Mouse (Mus musculus): ENCODE results near the gene Ang5.
"Not testable (repeated sequence)": the region's sequence is repeated elsewhere in the genome, so short reads cannot be mapped to it uniquely, and the experiment has no call there.

The Ang5 gene

DNA sequence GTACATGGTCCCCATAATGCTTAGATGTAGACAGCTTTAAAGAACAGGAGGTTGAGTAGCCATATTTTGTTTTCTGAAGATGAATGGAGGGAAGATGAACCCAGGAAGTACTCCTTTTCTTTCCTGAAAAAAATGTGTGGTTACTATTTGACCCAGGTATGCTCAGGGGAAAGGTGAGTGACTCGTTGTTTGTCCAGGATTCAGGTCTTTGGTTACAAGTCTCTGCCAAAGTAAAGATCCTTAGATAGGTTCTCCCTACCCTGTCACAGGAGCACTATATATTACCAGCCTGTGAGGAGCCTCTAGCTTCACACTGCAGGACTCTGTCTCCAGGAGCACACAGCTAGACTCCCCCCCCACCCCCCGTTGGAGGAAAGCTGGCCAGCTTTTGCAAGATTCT is at the start of gene Ang5:
Ang5 (plus strand) TSS at position 301 of the 400 bp plus-strand sequence.
- in situ Hi-C loops (cut with MboI; ENCODE audit: low sequenced_read_pairs): not testable (repeated sequence)

DNA sequence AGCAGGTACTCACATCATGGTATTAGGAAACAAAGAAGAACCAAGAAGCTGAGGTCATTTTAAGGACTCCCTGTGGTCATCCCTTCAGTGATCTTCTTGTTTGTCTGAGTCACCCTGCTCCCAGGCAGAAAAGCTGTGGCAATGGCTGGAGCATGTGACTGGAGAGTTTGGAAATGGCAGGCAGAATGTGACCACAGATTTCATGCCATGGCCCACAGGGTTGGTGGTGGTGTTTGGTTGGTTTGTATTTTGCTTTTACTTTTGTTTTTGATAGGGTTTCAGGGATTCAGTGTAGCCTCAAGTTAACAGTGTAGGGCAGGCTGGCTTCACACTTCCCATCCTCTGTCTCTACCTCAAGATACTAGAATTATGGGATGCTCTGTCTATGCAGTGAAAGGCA is 38.7 kb upstream of the Ang5 start:
- in situ Hi-C loops (cut with MboI; ENCODE audit: low sequenced_read_pairs): not testable (repeated sequence)

DNA sequence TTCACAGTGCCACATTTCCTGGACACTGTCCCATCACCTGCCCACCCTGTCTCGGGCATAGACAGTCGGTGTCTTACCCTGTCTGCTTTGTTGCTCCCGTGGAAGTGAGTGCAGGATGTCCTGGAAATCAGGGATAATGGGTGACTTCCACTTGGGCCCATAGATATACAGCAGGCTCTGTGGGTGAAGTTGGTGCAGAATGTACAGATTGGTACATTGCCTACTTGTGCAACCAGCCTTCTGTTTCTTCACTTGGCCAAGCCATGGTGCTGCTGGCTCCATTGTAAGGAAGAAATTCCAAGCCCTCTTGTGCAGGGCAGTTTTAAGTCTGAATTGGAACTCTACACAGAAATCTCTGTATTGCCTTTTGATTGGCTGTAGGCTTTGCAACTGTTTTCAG is 33.4 kb upstream of the Ang5 start, which contains the start of gene Ear10:
Ear10 (minus strand) TSS at position 101 of the 400 bp plus-strand sequence.
- in situ Hi-C loops (cut with MboI; ENCODE audit: low sequenced_read_pairs): not testable (repeated sequence)

DNA sequence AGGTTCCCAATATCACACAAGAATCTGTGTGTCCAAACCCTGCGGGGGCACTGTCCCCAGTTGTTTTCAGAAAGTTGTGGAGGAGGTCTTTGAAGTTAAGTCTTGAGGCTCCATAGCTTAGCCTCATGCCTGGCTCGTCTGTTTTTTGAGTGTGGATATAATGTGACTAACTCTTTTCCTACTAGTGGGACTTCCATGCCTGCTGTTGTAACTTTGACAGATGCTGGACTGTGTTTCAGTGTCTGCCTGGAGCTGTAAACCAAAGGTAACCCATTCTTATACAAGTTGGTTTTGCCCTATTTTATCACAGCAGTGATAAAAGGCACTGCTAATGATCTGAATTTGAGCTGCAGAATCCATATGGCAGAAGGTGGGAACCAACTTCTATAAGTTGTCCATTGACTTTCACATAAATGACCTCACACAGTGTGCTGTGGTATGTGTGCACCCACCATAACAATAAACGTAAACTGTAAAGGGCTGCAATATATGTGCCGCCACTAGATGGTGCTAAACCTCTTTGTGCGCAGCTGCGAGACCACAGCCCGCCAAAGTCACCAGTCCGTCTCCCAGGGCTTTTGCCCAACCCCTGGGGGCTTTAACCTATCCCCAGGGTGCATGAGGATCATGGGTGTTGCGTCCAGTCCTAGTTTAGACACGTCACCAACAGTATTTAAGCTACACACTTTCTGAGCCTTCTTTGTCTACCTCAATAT is 32.0 kb upstream of the Ang5 start, which contains the start of gene Gm8113:
Gm8113 (plus strand) TSS at position 703 of the 716 bp plus-strand sequence.
- in situ Hi-C loops (cut with MboI; ENCODE audit: low sequenced_read_pairs): not testable (repeated sequence)

DNA sequence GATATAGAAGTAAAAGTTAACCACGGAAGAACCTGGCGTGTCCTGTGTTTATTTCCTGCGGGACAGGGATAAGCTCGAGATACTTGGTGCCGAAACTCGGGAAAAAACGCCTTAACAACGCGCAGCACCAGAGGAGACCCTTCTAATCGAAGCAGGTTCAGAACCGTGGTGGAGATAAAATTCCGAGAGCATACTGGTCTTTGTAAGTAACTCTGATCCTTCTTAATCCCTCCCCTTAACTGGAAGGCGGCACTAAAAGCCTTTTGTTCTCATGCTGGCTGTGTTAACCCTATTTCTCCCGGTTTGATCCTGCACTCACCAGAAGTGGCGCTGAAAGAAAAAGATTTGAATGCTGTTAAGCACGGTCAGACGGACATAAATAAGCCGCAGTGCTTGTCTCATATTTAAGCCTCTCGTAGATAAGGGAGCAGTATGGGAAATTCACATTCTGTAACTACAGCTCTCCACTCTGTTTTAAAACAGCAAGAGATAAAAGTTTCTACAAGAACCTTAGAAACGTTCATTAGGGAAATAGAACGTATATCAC is 31.4 kb upstream of the Ang5 start:
- in situ Hi-C loops (cut with MboI; ENCODE audit: low sequenced_read_pairs): not testable (repeated sequence)

DNA sequence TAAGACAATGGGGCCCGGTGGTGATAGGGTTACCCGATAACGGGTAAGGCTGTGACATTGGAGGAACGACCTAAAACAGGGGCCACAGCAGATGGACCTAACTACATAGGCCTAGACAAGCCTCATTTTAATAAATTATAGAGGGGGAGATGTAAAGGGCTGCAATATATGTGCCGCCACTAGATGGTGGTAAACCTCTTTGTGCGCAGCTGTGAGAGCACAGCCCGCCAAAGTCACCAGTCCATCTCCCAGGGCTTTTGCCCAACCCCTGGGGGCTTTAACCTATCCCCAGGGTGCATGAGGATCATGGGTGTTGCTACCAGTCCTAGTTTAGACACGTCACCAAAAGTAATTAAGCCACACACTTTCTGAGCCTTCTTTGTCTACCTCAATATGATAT is 23.9 kb upstream of the Ang5 start:
- in situ Hi-C loops (cut with MboI; ENCODE audit: low sequenced_read_pairs): not testable (repeated sequence)

DNA sequence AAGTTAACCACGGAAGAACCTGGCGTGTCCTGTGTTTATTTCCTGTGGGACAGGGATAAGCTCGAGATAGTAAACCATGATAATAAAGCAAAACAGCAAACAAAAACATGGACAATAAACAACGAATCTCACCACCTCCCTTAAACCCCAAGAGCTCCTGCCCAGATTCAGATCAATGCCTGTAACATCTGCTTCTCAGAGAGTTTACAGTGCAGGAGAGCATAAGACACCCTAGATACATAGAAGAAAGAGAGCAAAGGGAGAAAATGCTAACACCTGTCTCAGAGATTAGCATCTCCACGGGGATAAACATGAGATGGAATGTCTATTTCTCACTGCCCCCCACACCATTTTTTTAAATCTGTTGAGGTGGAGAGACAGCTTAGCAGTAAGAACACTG is 23.5 kb upstream of the Ang5 start:
- in situ Hi-C loops (cut with MboI; ENCODE audit: low sequenced_read_pairs): not testable (repeated sequence)

DNA sequence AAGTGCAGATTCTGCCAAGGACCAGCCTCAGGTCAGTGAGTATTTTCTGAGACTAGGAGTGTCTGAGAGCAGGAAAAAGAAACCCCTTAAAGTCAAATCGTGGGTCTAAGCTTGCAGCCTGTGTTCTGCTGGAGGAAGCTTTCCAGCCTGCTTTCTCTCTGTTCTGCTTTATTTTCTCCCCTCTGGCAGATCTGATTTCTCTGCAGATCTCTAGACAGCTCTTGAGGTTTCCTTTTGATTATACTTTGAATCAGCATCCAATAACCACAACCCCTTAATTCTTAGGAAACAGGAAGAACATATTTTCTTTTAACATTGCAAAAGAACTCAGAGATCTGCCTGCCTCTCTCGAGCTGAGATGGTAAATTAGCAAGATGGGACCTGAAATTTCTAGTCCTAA is 3.5 kb upstream of the Ang5 start:
- in situ Hi-C loops (cut with MboI; ENCODE audit: low sequenced_read_pairs): not testable (repeated sequence)

DNA sequence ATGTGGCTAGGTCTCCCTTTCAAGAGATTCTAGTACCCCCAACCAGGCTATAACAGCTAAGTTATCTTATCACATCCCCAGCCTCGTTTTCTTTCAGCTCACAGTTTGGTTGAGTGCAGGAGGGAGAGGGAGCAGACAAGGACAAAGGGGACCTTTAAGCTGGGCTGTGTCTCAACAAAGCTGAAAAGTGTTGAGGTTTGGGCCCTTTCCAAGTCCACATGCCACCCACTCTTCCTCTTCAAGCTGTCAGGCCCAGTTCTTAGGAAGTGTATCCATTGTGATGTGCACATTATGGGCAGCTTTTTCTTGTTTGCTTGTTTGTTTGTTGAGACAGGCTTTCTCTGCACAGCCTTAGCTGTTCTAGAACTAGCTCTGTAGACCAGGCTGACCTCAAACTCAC is 1.8 kb upstream of the Ang5 start:
- in situ Hi-C loops (cut with MboI; ENCODE audit: low sequenced_read_pairs): not testable (repeated sequence)

DNA sequence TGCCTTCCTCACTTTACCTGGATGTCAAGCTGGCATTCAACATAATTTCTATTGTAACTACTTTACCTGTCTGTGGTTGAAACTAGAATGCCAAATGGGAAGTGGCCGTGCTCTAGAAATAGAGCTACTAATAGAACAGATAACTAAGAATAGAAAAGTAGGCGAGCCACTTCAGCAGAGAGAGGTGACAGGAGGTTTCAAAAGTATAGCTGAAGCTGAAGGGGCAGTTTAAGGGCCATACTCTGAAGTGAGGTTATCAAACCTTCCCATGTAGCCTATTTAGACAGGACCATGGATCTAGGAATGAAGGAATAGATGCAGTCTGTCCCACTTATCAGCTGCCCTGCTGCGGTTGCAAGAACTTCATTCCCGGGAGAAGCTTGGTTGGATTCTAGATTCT is 26.6 kb downstream of the Ang5 start:
- in situ Hi-C loops (cut with MboI; ENCODE audit: low sequenced_read_pairs): no loop called here

DNA sequence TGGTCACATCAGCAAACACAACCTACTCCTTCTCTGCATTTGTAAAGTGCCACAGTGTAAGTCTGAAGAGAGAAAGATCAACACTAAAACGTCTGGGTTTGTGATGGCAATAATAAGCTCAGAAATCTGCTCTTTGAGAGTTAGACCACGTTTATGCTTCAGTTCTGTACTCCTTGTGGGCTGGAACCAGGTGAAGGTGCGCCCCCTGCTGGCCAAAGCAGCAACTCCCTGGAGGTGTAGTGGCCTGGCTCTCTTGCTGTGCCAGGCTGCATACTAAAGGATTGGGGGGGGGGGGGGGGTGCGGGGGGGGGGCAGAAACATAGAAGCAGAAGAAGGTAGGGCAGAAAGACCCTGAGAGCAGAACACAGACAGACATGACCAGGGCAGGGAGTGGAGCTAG is 27.0 kb downstream of the Ang5 start:
- in situ Hi-C loops (cut with MboI; ENCODE audit: low sequenced_read_pairs): no loop called here

DNA sequence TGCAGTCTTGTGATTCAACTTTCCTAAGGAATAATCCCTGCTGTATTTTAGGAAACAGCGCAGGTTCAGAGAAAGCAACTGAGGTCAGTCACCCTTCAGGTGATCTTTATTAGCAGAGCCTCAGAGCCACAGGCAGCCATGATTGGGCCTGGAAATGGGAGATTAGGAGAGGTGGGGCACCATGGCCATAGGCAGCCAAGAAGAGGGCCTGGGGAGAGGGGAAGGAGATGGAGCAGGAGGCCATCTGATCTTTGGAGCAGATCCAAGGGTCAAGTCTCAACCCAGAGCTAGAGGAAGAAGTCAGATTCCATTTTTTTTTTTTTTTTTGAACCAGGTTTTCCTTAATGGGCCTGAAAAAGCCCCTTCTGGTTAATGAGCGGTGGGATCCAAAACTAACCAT is 29.3 kb downstream of the Ang5 start:
- in situ Hi-C loops (cut with MboI; ENCODE audit: low sequenced_read_pairs): no loop called here

DNA sequence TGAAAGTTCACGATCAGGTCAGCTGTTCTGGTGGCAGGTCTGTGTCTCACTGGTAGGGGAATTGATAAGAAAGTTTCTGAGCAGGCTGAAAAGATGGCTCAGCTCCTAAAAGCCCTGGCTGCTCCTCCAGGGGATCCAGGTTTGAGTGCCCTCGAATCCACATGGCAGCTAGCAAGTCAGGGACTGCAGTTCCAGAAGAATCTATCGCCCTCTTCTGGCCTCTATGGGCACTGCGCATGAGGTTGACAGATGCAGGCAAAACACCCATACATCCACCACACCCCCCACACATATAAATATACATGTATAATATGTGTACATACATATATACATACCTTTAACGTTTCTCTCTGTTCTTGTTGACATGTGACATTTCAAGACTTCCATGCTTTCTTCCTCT is 30.5 kb downstream of the Ang5 start:
- in situ Hi-C loops (cut with MboI; ENCODE audit: low sequenced_read_pairs): not testable (repeated sequence)

DNA sequence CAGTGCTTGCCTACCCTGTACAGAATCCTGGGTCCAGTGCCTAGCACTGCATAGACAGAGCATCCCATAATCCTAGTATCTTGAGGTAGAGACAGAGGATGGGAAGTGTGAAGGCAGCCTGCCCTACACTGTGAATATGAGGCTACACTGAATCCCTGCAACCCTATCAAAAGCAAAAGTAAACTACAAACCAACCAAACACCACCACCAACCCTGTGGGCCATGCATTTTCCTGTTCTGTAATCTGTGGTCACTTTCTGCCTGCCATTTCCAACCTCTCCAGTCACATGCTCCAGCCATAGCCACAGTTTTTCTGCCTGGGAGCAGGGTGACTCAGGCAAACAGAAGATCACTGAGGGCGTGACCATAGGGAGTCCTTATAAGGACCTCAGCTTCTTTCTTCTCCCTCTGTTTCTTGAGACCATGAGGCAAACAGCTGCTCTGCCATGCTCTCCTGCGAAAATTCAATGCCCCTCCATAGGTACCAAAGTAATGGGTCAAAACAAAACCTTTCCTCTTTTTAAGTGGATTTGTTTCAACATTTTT is 41.7 kb downstream of the Ang5 start:
- in situ Hi-C loops (cut with MboI; ENCODE audit: low sequenced_read_pairs): not testable (repeated sequence)

DNA sequence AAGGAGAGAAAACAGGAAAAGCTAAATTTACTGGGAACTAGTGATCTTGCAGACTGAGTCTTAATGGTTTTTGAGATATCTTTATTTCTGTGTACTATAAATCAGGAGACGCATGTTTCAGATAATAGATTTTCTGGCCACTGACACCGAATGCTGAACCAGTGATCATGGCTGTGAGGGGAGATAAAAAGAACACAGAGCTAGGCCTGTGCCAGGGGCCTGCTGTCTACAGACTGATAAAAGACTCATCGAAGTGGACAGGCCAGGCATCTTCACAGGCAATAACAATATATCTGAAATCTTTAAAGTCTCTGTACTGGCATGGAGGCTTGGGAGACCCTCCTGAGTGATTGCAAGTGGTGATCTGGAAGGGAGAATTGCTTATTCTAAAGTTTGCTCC is 44.7 kb downstream of the Ang5 start:
- in situ Hi-C loops (cut with MboI; ENCODE audit: low sequenced_read_pairs): no loop called here

DNA sequence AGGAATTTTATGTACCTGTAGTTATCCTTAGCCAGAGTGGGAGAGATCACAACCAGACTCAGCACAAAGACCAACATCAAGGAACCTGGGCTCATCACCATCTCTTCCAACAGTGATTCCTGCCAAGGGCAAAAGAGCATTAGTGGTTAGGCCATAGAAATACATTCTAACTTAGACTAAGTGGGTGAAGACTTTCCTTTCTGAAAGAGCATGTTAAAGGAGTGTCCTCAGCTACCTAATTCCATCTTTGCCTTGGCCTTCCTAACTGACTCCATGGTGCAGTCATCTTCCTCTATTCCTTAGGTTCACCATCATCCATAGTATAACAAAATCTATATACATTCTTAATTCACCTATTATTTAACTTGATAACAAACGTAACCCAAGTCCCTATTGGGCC is 45.3 kb downstream of the Ang5 start, which contains the start of gene Ang6:
Ang6 (minus strand) TSS at position 101 of the 400 bp plus-strand sequence.
- in situ Hi-C loops (cut with MboI; ENCODE audit: low sequenced_read_pairs): no loop called here

DNA sequence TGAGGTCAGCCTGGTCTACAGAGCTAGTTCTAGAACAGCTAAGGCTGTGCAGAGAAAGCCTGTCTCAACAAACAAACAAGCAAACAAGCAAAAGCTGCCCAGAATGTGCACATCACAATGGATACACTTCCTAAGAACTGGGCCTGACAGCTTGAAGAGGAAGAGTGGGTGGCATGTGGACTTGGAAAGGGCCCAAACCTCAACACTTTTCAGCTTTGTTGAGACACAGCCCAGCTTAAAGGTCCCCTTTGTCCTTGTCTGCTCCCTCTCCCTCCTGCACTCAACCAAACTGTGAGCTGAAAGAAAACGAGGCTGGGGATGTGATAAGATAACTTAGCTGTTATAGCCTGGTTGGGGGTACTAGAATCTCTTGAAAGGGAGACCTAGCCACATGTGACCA is 51.2 kb downstream of the Ang5 start:
- in situ Hi-C loops (cut with MboI; ENCODE audit: low sequenced_read_pairs): not testable (repeated sequence)

DNA sequence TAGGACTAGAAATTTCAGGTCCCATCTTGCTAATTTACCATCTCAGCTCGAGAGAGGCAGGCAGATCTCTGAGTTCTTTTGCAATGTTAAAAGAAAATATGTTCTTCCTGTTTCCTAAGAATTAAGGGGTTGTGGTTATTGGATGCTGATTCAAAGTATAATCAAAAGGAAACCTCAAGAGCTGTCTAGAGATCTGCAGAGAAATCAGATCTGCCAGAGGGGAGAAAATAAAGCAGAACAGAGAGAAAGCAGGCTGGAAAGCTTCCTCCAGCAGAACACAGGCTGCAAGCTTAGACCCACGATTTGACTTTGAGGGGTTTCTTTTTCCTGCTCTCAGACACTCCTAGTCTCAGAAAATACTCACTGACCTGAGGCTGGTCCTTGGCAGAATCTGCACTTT is 52.8 kb downstream of the Ang5 start:
- in situ Hi-C loops (cut with MboI; ENCODE audit: low sequenced_read_pairs): not testable (repeated sequence)

All from CH12F3 (cell line).